Mouse (Mus musculus) spleen, embryonic (tissue): Measurements from ENCODE around the gene Vars.

Experiments used
- CTCF ChIA-PET: fragments of 350-600 bp; sonication (Branson Sonifier 250); formaldehyde crosslinking; loops from one replicate; lab custom pipeline; 2022; lab: Charles Lee

The Vars gene

GRCm38 (mm10) chr17:35044904-35045806, 44.4 kb downstream of the Vars start:
- CTCF ChIA-PET: interaction anchor here (1.3 kb wide), 2 partner anchors 17 to 21 kb away, joined by 3 to 5 read pairs; partner anchors contain the start of gene Sapcd1

- CTCF ChIA-PET: interaction anchor here (1.3 kb wide), 1 partner anchor 18 kb away, joined by 5 read pairs; the partner anchor contains the start of gene Sapcd1
Measured at GRCm38 (mm10) chr17:35045807-35046680, 45.3 kb downstream of the Vars start.

GRCm38 (mm10) chr17:35046681-35047455, 46.1 kb downstream of the Vars start, which contains the start of gene Msh5:
Gene Msh5 (minus strand): TSS chr17:35046745.
- CTCF ChIA-PET: interaction anchor here (0.6 to 1.5 kb wide), 3 partner anchors 12 to 182 kb away, joined by 3 to 5 read pairs (median 5); partner anchors contain the start of genes Ddah2 and Sapcd1

GRCm38 (mm10) chr17:35047688-35048087, 46.9 kb downstream of the Vars start:
- CTCF ChIA-PET: interaction anchor here (0.6 to 1.5 kb wide), 4 partner anchors 11 to 181 kb away, joined by 3 to 5 read pairs (median 3); partner anchors contain the start of gene Ddah2

- CTCF ChIA-PET: interaction anchor here (0.8 to 1.5 kb wide), 3 partner anchors 11 to 47 kb away, joined by 3 to 5 read pairs (median 3); partner anchors contain the start of gene Ddah2
Measured at GRCm38 (mm10) chr17:35048149-35048931, 47.6 kb downstream of the Vars start.

GRCm38 (mm10) chr17:35048932-35049440, 48.2 kb downstream of the Vars start:
- CTCF ChIA-PET: interaction anchor here (0.6 to 1.0 kb wide), 2 partner anchors 47 to 701 kb away, joined by 3 to 5 read pairs; no protein-coding TSS in a partner anchor

GRCm38 (mm10) chr17:35049561-35050016, 48.8 kb downstream of the Vars start, which contains the start of gene Clic1:
Gene Clic1 (plus strand): TSS chr17:35049966.
- CTCF ChIA-PET: interaction anchor here (0.6 kb wide), 2 partner anchors 41 to 702 kb away, joined by 3 to 5 read pairs; no protein-coding TSS in a partner anchor

GRCm38 (mm10) chr17:35050126-35050750, 49.5 kb downstream of the Vars start:
- CTCF ChIA-PET: interaction anchor here (0.6 kb wide), 2 partner anchors 13 to 40 kb away, joined by 3 to 4 read pairs; no protein-coding TSS in a partner anchor

GRCm38 (mm10) chr17:35051156-35052086, 50.6 kb downstream of the Vars start:
- CTCF ChIA-PET: interaction anchor here (0.5 to 0.6 kb wide), 2 partner anchors 14 to 186 kb away, joined by 3 to 4 read pairs; no protein-coding TSS in a partner anchor

GRCm38 (mm10) chr17:35052271-35052798, 51.5 kb downstream of the Vars start:
- CTCF ChIA-PET: interaction anchor here (0.5 kb wide), 1 partner anchor 185 kb away, joined by 3 read pairs; no protein-coding TSS in a partner anchor

- CTCF ChIA-PET: no interaction called here
Measured at GRCm38 (mm10) chr17:35055691-35056495, 55.1 kb downstream of the Vars start.

GRCm38 (mm10) chr17:35057090-35057489, 56.3 kb downstream of the Vars start:
- CTCF ChIA-PET: interaction anchor here (0.7 kb wide), 2 partner anchors 36 to 38 kb away, joined by 5 to 8 read pairs; no protein-coding TSS in a partner anchor

- CTCF ChIA-PET: interaction anchor here (1.2 to 2.8 kb wide), 2 partner anchors 11 to 37 kb away, joined by 5 to 16 read pairs; no protein-coding TSS in a partner anchor
Measured at GRCm38 (mm10) chr17:35058316-35058715, 57.5 kb downstream of the Vars start.

GRCm38 (mm10) chr17:35058911-35059892, 58.4 kb downstream of the Vars start, which contains the start of gene Ddah2:
Gene Ddah2 (plus strand): TSS chr17:35059035.
- CTCF ChIA-PET: interaction anchor here (0.6 to 2.8 kb wide), 6 partner anchors 11 to 116 kb away, joined by 3 to 16 read pairs (median 5); no protein-coding TSS in a partner anchor
